ENCODE assay signal across 8 mouse cellular contexts in the genomic region with DNA sequence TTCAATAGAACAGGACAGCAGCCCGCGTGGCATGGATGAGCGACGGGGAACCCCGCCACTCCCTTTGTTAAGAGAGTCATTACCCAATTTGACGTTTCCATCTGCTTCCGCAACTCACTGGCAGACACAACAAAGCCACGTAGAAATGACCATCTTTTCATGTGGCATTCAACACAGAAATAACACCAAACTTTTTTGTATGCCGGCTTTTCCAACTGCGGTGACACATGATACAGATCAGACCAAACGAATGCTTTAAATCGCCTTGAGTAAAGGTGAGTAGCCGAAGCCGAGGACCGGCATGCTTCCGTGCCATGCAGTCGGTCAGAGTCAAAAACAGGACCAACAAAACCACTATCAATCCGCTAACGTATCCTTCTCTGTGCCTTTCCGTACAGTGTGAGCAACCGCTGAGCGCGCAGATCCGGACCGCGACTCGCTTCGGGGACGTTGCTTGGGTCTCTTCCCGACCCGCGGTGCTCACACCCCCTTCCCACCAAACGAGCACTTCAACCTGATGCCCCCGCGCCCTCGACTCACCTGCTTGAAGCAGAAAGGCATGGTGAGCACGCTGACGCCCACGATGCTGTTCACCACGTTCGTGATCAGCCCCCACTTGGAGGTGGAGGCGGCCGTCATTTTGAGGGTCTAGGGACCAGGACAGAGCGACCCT. TPM values are rescaled to one million over a fixed set of nuclear protein-coding genes. Genes with fewer than 3 reads are reported as not detected.
DNase-seq lines count a peak whose midpoint lies in the region; ATAC-seq and TF ChIP-seq lines count a peak whose summit lies in the region.

No protein-coding gene starts in this region.

- peak overlapping the region; percentile 95 for H3K4me2 ChIP-seq in heart, embryonic 12.5 days
- peak overlapping the region; percentile 69 for H3K4me2 ChIP-seq in embryonic facial prominence, embryonic 12.5 days (replicated peaks)
- peak overlapping the region; percentile 74 for H3K4me2 ChIP-seq in hindbrain, embryonic 13.5 days
- peak overlapping the region; percentile 83 for H3K4me2 ChIP-seq in lung, embryonic 14.5 days
- peak overlapping the region; percentile 80 for H3K4me2 ChIP-seq in neural tube, embryonic 13.5 days

- H3K4me1 ChIP-seq in heart, embryonic 12.5 days (replicated peaks): peaks cover 26% of the 10 kb centered on the region
- H3K4me1 ChIP-seq in embryonic facial prominence, embryonic 12.5 days: peaks cover 15% of the 10 kb centered on the region
- peaks cover 26% of the 10 kb centered on the region for H3K4me1 ChIP-seq in hindbrain, embryonic 13.5 days (replicated peaks)
- peaks cover 6% of the 10 kb centered on the region; the same call in 1 of the 2 replicates for H3K4me1 ChIP-seq in lung, embryonic 14.5 days (ENCODE audit: insufficient read depth)
- H3K4me1 ChIP-seq in neural tube, embryonic 13.5 days (replicated peaks): peaks cover 26% of the 10 kb centered on the region

- no peak for TF ChIP-seq CTCF in lung, embryonic 14.5 days (IDR thresholded peaks at IDR 0.05; ENCODE audit: low read depth)

- H3K4me3 ChIP-seq in heart, embryonic 12.5 days: peak overlapping the region; percentile 76
- H3K4me3 ChIP-seq in embryonic facial prominence, embryonic 12.5 days: peak overlapping the region; percentile 93
- H3K4me3 ChIP-seq in hindbrain, embryonic 13.5 days: peak overlapping the region; percentile 90
- H3K4me3 ChIP-seq in lung, embryonic 14.5 days (ENCODE audit: low read depth, low read length): peak overlapping the region; percentile 86
- H3K4me3 ChIP-seq in neural tube, embryonic 13.5 days: peak overlapping the region; percentile 95

- peak overlapping the region; percentile 80 for H3K27ac ChIP-seq in heart, embryonic 12.5 days (ENCODE audit: poor library complexity, severe bottlenecking)
- peak overlapping the region; percentile 75 for H3K27ac ChIP-seq in embryonic facial prominence, embryonic 12.5 days
- H3K27ac ChIP-seq in hindbrain, embryonic 13.5 days: peak overlapping the region; percentile 88
- peak overlapping the region; percentile 73 for H3K27ac ChIP-seq in lung, embryonic 14.5 days (ENCODE audit: low read depth)
- peak overlapping the region; percentile 86 for H3K27ac ChIP-seq in neural tube, embryonic 13.5 days (replicated peaks)

- under 1% methylated on average over 44 of the region's 44 CpGs for WGBS in heart, embryonic 12.5 days
- under 1% methylated on average over 44 of the region's 44 CpGs for WGBS in embryonic facial prominence, embryonic 12.5 days
- under 1% methylated on average over 44 of the region's 44 CpGs for WGBS in hindbrain, embryonic 13.5 days
- WGBS in lung, embryonic 14.5 days: under 1% methylated on average over 44 of the region's 44 CpGs
- under 1% methylated on average over 44 of the region's 44 CpGs for WGBS in neural tube, embryonic 13.5 days

- no peak for DNase-seq in heart, adult 11 months
- peak; percentile 30 for DNase-seq in ES-CJ7 (ENCODE audit: low read depth, low spot score)
- DNase-seq in lung, embryonic 14.5 days: peak; percentile 53
- DNase-seq in cerebellum, adult 9-11 months: no peak

- peak overlapping the region; percentile 79 for H3K9ac ChIP-seq in heart, embryonic 12.5 days
- peak overlapping the region; percentile 81 for H3K9ac ChIP-seq in embryonic facial prominence, embryonic 12.5 days
- H3K9ac ChIP-seq in hindbrain, embryonic 13.5 days: peak overlapping the region; percentile 90
- H3K9ac ChIP-seq in lung, embryonic 14.5 days: peak overlapping the region; percentile 80
- H3K9ac ChIP-seq in neural tube, embryonic 13.5 days: peak overlapping the region; percentile 89

- ATAC-seq in heart, embryonic 12.5 days (ENCODE audit: insufficient number of reproducible peaks, low FRiP score): peak; percentile 49
- peak; percentile 52 for ATAC-seq in embryonic facial prominence, embryonic 12.5 days (ENCODE audit: insufficient number of reproducible peaks, insufficient read depth, low FRiP score, low TSS enrichment)
- ATAC-seq in hindbrain, embryonic 13.5 days (ENCODE audit: low FRiP score): peak; percentile 34; the same call in 1 of the 2 replicates
- peak; percentile 45 for ATAC-seq in lung, embryonic 14.5 days (ENCODE audit: insufficient read depth)
- peak; percentile 72 for ATAC-seq in neural tube, embryonic 13.5 days (ENCODE audit: low read depth)

- no peaks in the 10 kb centered on the region; the same call in 1 of the 2 replicates for H3K9me3 ChIP-seq in heart, embryonic 12.5 days (replicated peaks)
- no peaks in the 10 kb centered on the region for H3K9me3 ChIP-seq in embryonic facial prominence, embryonic 12.5 days
- H3K9me3 ChIP-seq in hindbrain, embryonic 13.5 days: no peaks in the 10 kb centered on the region
- H3K9me3 ChIP-seq in lung, embryonic 14.5 days (ENCODE audit: low read depth, low read length): no peaks in the 10 kb centered on the region
- H3K9me3 ChIP-seq in neural tube, embryonic 13.5 days: no peaks in the 10 kb centered on the region

- H3K27me3 ChIP-seq in heart, embryonic 12.5 days (replicated peaks): no peaks in the 10 kb centered on the region
- H3K27me3 ChIP-seq in embryonic facial prominence, embryonic 12.5 days: no peaks in the 10 kb centered on the region
- H3K27me3 ChIP-seq in hindbrain, embryonic 13.5 days: no peaks in the 10 kb centered on the region
- H3K27me3 ChIP-seq in lung, embryonic 14.5 days (ENCODE audit: insufficient read depth, low read length): no peaks in the 10 kb centered on the region
- H3K27me3 ChIP-seq in neural tube, embryonic 13.5 days: no peaks in the 10 kb centered on the region

- peaks cover under 1% of the 10 kb centered on the region; the same call in 1 of the 2 replicates for H3K36me3 ChIP-seq in heart, embryonic 12.5 days
- H3K36me3 ChIP-seq in embryonic facial prominence, embryonic 12.5 days: peaks cover 10% of the 10 kb centered on the region; the same call in 1 of the 2 replicates
- 0 out of 2 replicates have a peak, but pooled peaks cover 11% of the 10 kb centered on the region for H3K36me3 ChIP-seq in hindbrain, embryonic 13.5 days
- peaks cover 16% of the 10 kb centered on the region; the same call in 1 of the 2 replicates for H3K36me3 ChIP-seq in lung, embryonic 14.5 days (ENCODE audit: insufficient read depth)
- H3K36me3 ChIP-seq in neural tube, embryonic 13.5 days: 0 out of 2 replicates have a peak, but pooled peaks cover 8% of the 10 kb centered on the region

RNA-seq across cellular contexts. Expression of a gene that starts 0.6 kb away (rescaled TPM):
- polyA plus RNA-seq in heart, embryonic 12.5 days (2016; fragmentation: Nextera tagmentation; extraction: Ambion mirVana): 114 and 117 TPM in 2 replicates
- 95.0 and 99.5 TPM in 2 replicates for polyA plus RNA-seq in embryonic facial prominence, embryonic 12.5 days (2016; fragmentation: Nextera tagmentation; extraction: Ambion mirVana)
- polyA plus RNA-seq in hindbrain, embryonic 13.5 days (2015; fragmentation: Nextera tagmentation; extraction: Ambion mirVana): 110 and 115 TPM in 2 replicates
- polyA plus RNA-seq in lung, embryonic 14.5 days (2014; fragmentation: Nextera tagmentation; extraction: Ambion mirVana): 77.2 and 83.9 TPM in 2 replicates
- 103 and 108 TPM in 2 replicates for polyA plus RNA-seq in neural tube, embryonic 13.5 days (2015; fragmentation: Nextera tagmentation; extraction: Ambion mirVana)

RNA-seq across cellular contexts. Expression of a gene that starts 51.8 kb away (rescaled TPM):
- polyA plus RNA-seq in heart, embryonic 12.5 days (2016; fragmentation: Nextera tagmentation; extraction: Ambion mirVana): 73.9 and 79.2 TPM in 2 replicates
- polyA plus RNA-seq in embryonic facial prominence, embryonic 12.5 days (2016; fragmentation: Nextera tagmentation; extraction: Ambion mirVana): 67.4 and 73.6 TPM in 2 replicates
- 52.7 and 57.0 TPM in 2 replicates for polyA plus RNA-seq in hindbrain, embryonic 13.5 days (2015; fragmentation: Nextera tagmentation; extraction: Ambion mirVana)
- polyA plus RNA-seq in lung, embryonic 14.5 days (2014; fragmentation: Nextera tagmentation; extraction: Ambion mirVana): 76.7 and 88.6 TPM in 2 replicates
- 38.0 and 45.6 TPM in 2 replicates for polyA plus RNA-seq in neural tube, embryonic 13.5 days (2015; fragmentation: Nextera tagmentation; extraction: Ambion mirVana)

RNA-seq across cellular contexts. Expression of a gene that starts 52.0 kb away (rescaled TPM):
- 15.5 and 16.8 TPM in 2 replicates for polyA plus RNA-seq in heart, embryonic 12.5 days (2016; fragmentation: Nextera tagmentation; extraction: Ambion mirVana)
- 18.5 and 19.2 TPM in 2 replicates for polyA plus RNA-seq in embryonic facial prominence, embryonic 12.5 days (2016; fragmentation: Nextera tagmentation; extraction: Ambion mirVana)
- polyA plus RNA-seq in hindbrain, embryonic 13.5 days (2015; fragmentation: Nextera tagmentation; extraction: Ambion mirVana): 19.3 and 19.8 TPM in 2 replicates
- 13.4 and 17.1 TPM in 2 replicates for polyA plus RNA-seq in lung, embryonic 14.5 days (2014; fragmentation: Nextera tagmentation; extraction: Ambion mirVana)
- polyA plus RNA-seq in neural tube, embryonic 13.5 days (2015; fragmentation: Nextera tagmentation; extraction: Ambion mirVana): 20.6 and 21.7 TPM in 2 replicates

Comparison
In these comparisons a context has a peak if more than half of its experiments do, and no peak if none do; other contexts are left out.
1. DNase-seq: peak in ES-CJ7 (single experiment) and lung, embryonic 14.5 days (single experiment); none in heart, adult 11 months (single experiment) and cerebellum, adult 9-11 months (single experiment).
2. Peak in every context shown above with its lines, with median percentiles within 50 percentile points of each other: ATAC-seq, H3K27ac ChIP-seq, H3K4me2 ChIP-seq, H3K4me3 ChIP-seq and H3K9ac ChIP-seq.